ENCODE assay signal across 29 mouse cellular contexts in the genomic region with DNA sequence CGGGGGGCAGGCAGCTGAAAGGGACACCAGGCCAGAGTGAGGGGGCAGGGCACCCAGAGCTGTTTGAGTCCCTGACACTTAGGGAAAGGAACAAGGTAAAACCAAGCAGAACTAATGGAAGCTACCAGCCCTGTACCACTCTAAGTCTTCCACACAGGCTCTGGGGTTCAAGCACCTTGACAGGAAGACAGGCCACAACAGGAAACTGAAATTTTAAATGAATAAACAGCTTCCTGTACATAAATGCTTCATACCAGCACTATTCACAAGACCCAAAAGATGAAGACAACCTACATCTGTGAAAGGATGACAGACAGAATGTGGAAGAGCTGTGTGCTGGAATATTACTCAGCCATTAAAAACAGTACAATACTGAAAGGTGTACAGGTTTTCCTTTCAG. TPM values are rescaled to one million over a fixed set of nuclear protein-coding genes. Genes with fewer than 3 reads are reported as not detected.
"Had no signal": no experiment of that assay in that cellular context is flagged by ENCODE, and none has a peak within 500 bp of the region (broad histone marks: within the 10 kb centered on the region; RNA-seq: fewer than 3 reads in every experiment).

No protein-coding gene starts in this region.

- H3K4me3 ChIP-seq: gastrocnemius, adult 2 months; heart, embryonic 10.5 days; heart, embryonic 12.5 days; hindbrain, embryonic 13.5 days; hindbrain, embryonic 15.5 days; kidney, embryonic 15.5 days; layer of hippocampus, adult 2 months; left cerebral cortex, adult 2 months; limb, embryonic 13.5 days; limb, embryonic 15.5 days; liver, embryonic 13.5 days; liver, embryonic 15.5 days had no signal

- H3K9ac ChIP-seq: heart, embryonic 12.5 days; hindbrain, embryonic 13.5 days; hindbrain, embryonic 15.5 days; kidney, embryonic 15.5 days; limb, embryonic 13.5 days; limb, embryonic 15.5 days; liver, embryonic 13.5 days; liver, embryonic 15.5 days had no signal

- ATAC-seq: hindbrain, postnatal 0 days; intestine, embryonic 16.5 days had no signal

- H3K4me1 ChIP-seq: hindbrain, embryonic 13.5 days; hindbrain, embryonic 15.5 days; limb, embryonic 15.5 days had no signal

- H3K27ac ChIP-seq: gastrocnemius, adult 2 months; heart, embryonic 10.5 days; hindbrain, embryonic 13.5 days; hindbrain, embryonic 15.5 days; hindbrain, postnatal 0 days; kidney, embryonic 15.5 days; layer of hippocampus, adult 2 months; left cerebral cortex, adult 2 months; limb, embryonic 13.5 days; limb, embryonic 15.5 days; liver, embryonic 13.5 days; liver, embryonic 15.5 days had no signal

- H3K9me3 ChIP-seq: heart, embryonic 10.5 days; heart, embryonic 12.5 days; hindbrain, embryonic 13.5 days; hindbrain, embryonic 15.5 days; kidney, embryonic 15.5 days; limb, embryonic 13.5 days; limb, embryonic 15.5 days; liver, embryonic 13.5 days; liver, embryonic 15.5 days had no signal

- DNase-seq: gastrocnemius, adult 2 months; gastrocnemius, postnatal 10 days; gastrocnemius, postnatal 25 days; heart, adult 18-20 months; heart, postnatal 10 days; heart, postnatal 36 days; kidney, adult 11 months; kidney, adult 2 months; kidney, adult 9 months; kidney, postnatal 10 days; kidney, postnatal 25 days; kidney, postnatal 4 days; left cerebral cortex, postnatal 4 days; liver, embryonic 13.5 days had no signal

- H3K4me2 ChIP-seq: heart, embryonic 12.5 days; hindbrain, embryonic 13.5 days; hindbrain, embryonic 15.5 days; kidney, embryonic 15.5 days; limb, embryonic 13.5 days; limb, embryonic 15.5 days; liver, embryonic 13.5 days; liver, embryonic 15.5 days had no signal

- H3K27me3 ChIP-seq: heart, embryonic 12.5 days; hindbrain, embryonic 13.5 days; hindbrain, embryonic 15.5 days; kidney, embryonic 15.5 days; limb, embryonic 13.5 days; limb, embryonic 15.5 days; liver, embryonic 13.5 days; liver, embryonic 15.5 days had no signal

RNA-seq across cellular contexts. Expression of gene Frrs1l, which starts 54.9 kb away (rescaled TPM):
- total RNA-seq: gastrocnemius, postnatal 25 days; granulocyte monocyte progenitor cell, adult 5-6 weeks; hematopoietic stem cell, adult 5-6 weeks; liver, adult 2 months had no signal
- polyA plus RNA-seq: liver, adult 2 months had no signal
